In the genomic region with DNA sequence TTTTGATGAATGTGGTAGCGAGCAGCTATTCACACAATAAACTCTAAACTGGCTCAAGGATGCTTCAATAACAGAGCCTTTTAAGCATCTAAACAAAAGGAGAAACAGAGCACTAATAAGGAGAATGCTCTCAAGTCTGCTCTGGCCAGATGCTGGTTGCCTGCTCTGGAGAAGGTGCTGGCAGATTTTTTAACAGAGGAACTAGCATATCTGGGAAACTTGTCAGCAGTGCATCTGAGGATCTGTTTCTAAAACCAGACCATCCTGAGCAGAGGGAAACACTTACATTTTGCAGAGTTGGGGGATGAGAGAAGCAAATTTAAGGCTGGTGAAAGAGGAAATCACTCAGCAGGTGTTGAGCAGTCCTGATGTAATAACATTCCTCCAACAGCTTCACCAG, we compare ENCODE assay signal across 22 mouse cellular contexts.
A peak's percentile ranks its signal among the peaks of the same experiment; 100 is the strongest.
DNase-seq lines count a peak whose midpoint lies in the region; ATAC-seq and TF ChIP-seq lines count a peak whose summit lies in the region.
"Had no signal": no experiment of that assay in that cellular context is flagged by ENCODE, and none has a peak within 500 bp of the region (broad histone marks: within the 10 kb centered on the region; RNA-seq: fewer than 3 reads in every experiment).

No protein-coding gene starts in this region.

- no peak for ATAC-seq in embryonic facial prominence, embryonic 14.5 days (ENCODE audit: low read depth)
- ATAC-seq: midbrain, embryonic 16.5 days had no signal

- H3K36me3 ChIP-seq in embryonic facial prominence, embryonic 14.5 days (ENCODE audit: control insufficient read depth, insufficient read depth, low read length): no peaks in the 10 kb centered on the region
- no peaks in the 10 kb centered on the region for H3K36me3 ChIP-seq in embryonic facial prominence, embryonic 10.5 days (replicated peaks)
- H3K36me3 ChIP-seq: embryonic facial prominence, embryonic 15.5 days; G1E; neural tube, embryonic 15.5 days had no signal

- no peak overlapping the region for H3K4me3 ChIP-seq in embryonic facial prominence, embryonic 14.5 days (ENCODE audit: low read depth, low read length)
- no peak overlapping the region for H3K4me3 ChIP-seq in embryonic facial prominence, embryonic 10.5 days
- H3K4me3 ChIP-seq in gastrocnemius, adult 2 months: no peak overlapping the region
- H3K4me3 ChIP-seq: embryonic facial prominence, embryonic 15.5 days; neural tube, embryonic 15.5 days had no signal

- H3K9ac ChIP-seq in embryonic facial prominence, embryonic 14.5 days (ENCODE audit: low read depth, low read length): no peak overlapping the region
- H3K9ac ChIP-seq: embryonic facial prominence, embryonic 15.5 days; hindbrain, embryonic 14.5 days; neural tube, embryonic 15.5 days had no signal

- no peaks in the 10 kb centered on the region for H3K9me3 ChIP-seq in embryonic facial prominence, embryonic 14.5 days (ENCODE audit: control insufficient read depth, low read length)
- no peaks in the 10 kb centered on the region for H3K9me3 ChIP-seq in embryonic facial prominence, embryonic 10.5 days
- H3K9me3 ChIP-seq: embryonic facial prominence, embryonic 15.5 days; G1E; neural tube, embryonic 15.5 days had no signal

- H3K4me1 ChIP-seq in embryonic facial prominence, embryonic 14.5 days (ENCODE audit: control insufficient read depth, insufficient read depth, low read length): peaks cover 4% of the 10 kb centered on the region
- H3K4me1 ChIP-seq in embryonic facial prominence, embryonic 10.5 days: no peaks in the 10 kb centered on the region
- H3K4me1 ChIP-seq: embryonic facial prominence, embryonic 15.5 days; neural tube, embryonic 15.5 days had no signal

- WGBS in embryonic facial prominence, embryonic 14.5 days: 83% methylated on average over 1 of the region's 1 CpGs
- 63% methylated on average over 1 of the region's 1 CpGs for WGBS in embryonic facial prominence, embryonic 10.5 days

- H3K27ac ChIP-seq in embryonic facial prominence, embryonic 14.5 days (replicated peaks; ENCODE audit: low read depth, low read length): no peak overlapping the region
- no peak overlapping the region for H3K27ac ChIP-seq in embryonic facial prominence, embryonic 10.5 days (replicated peaks)
- H3K27ac ChIP-seq in gastrocnemius, adult 2 months: no peak overlapping the region
- H3K27ac ChIP-seq: embryonic facial prominence, embryonic 15.5 days; hindbrain, embryonic 14.5 days; neural tube, embryonic 15.5 days had no signal

- peak; percentile 3 for DNase-seq in embryonic facial prominence, embryonic 14.5 days (ENCODE audit: low spot score)
- no peak for DNase-seq in embryonic facial prominence, embryonic 10.5 days (ENCODE audit: low spot score)
- peak; percentile 15 to 26 for DNase-seq in left cerebral cortex, postnatal 14 days (ENCODE audit: low spot score in 2 of 2)
- no peak for DNase-seq in left cerebral cortex, postnatal 4 days
- DNase-seq in frontal cortex, postnatal 10 days (ENCODE audit: low spot score in 2 of 2): peak; percentile 3 to 6
- peak; percentile 16 for DNase-seq in yolk sac, embryonic 10.5 days (ENCODE audit: low spot score)
- DNase-seq in gastrocnemius, adult 2 months: no peak
- DNase-seq: adrenal gland, postnatal 36 days; cerebellum, adult 8-10 months; heart, postnatal 14 days; kidney, adult 8-10 months; kidney, postnatal 36 days; layer of hippocampus, adult 9-11 months; lung, adult 2 months; lung, postnatal 36 days; thymus, postnatal 25 days had no signal

- TF ChIP-seq CTCF in gastrocnemius, adult 2 months (IDR thresholded peaks at IDR 0.05): no peak

- no peaks in the 10 kb centered on the region for H3K27me3 ChIP-seq in embryonic facial prominence, embryonic 14.5 days (replicated peaks; ENCODE audit: control insufficient read depth, insufficient read depth, low read length)
- no peaks in the 10 kb centered on the region for H3K27me3 ChIP-seq in embryonic facial prominence, embryonic 10.5 days (replicated peaks; ENCODE audit: low read depth, poor library complexity, severe bottlenecking)
- H3K27me3 ChIP-seq: embryonic facial prominence, embryonic 15.5 days; neural tube, embryonic 15.5 days had no signal

- intact Hi-C loops in left cerebral cortex, postnatal 14 days (cut with DNase I): no loop called here
- intact Hi-C loops in left cerebral cortex, postnatal 4 days (cut with DNase I): no loop called here
- intact Hi-C loops in gastrocnemius, adult 2 months (cut with DNase I): no loop called here

- H3K4me2 ChIP-seq in embryonic facial prominence, embryonic 14.5 days (ENCODE audit: low read depth, low read length): no peak overlapping the region
- H3K4me2 ChIP-seq: embryonic facial prominence, embryonic 15.5 days; heart, embryonic 11.5 days; hindbrain, embryonic 14.5 days; neural tube, embryonic 15.5 days had no signal

Comparison
In these comparisons a context has a peak if more than half of its experiments do, and no peak if none do; other contexts are left out.
1. DNase-seq: peak in embryonic facial prominence, embryonic 14.5 days (single experiment), left cerebral cortex, postnatal 14 days (2 of 2), frontal cortex, postnatal 10 days (2 of 2) and yolk sac, embryonic 10.5 days (single experiment); none in embryonic facial prominence, embryonic 10.5 days (single experiment), left cerebral cortex, postnatal 4 days (single experiment) and gastrocnemius, adult 2 months (single experiment).